Mouse (Mus musculus): ENCODE data around the gene Pacsin2. TPM values are rescaled to one million over a fixed set of nuclear protein-coding genes. Genes with fewer than 3 reads are reported as not detected.

Gene Pacsin2
- polyA plus RNA-seq, 1 experiment = 94.9 TPM

- Histone ChIP-seq H3K4me1 (ENCODE audit: control insufficient read depth, insufficient read depth, low read length) (no peaks in the 10 kb centered on the region), H3K4me3 (replicated peaks; ENCODE audit: insufficient read depth, low read depth, low read length) (no peak overlapping the region), H3K27me3 (ENCODE audit: control insufficient read depth, insufficient read depth, low read length) (no peaks in the 10 kb centered on the region), H3K27ac (ENCODE audit: insufficient read depth, low read length) (no peak overlapping the region)
- TF ChIP-seq POLR2A (IDR thresholded peaks at IDR 0.05; ENCODE audit: borderline replicate concordance, insufficient read depth, low read length) (no peak), CTCF (IDR thresholded peaks at IDR 0.05; ENCODE audit: borderline replicate concordance, insufficient read depth, low read depth, low read length) (no peak)
- WGBS = 63% methylated on average over 9 of the region's 9 CpGs
- DNase-seq = no peak
Observed at GRCm38 (mm10) chr15:83487477-83488115, 23.2 kb upstream of the Pacsin2 start.

GRCm38 (mm10) chr15:83484311-83484710, 19.9 kb upstream of the Pacsin2 start:
- TF ChIP-seq CTCF (IDR thresholded peaks at IDR 0.05; ENCODE audit: borderline replicate concordance, insufficient read depth, low read depth, low read length) (no peak), POLR2A (IDR thresholded peaks at IDR 0.05; ENCODE audit: borderline replicate concordance, insufficient read depth, low read length) (no peak)
- Histone ChIP-seq H3K4me3 (replicated peaks; ENCODE audit: insufficient read depth, low read depth, low read length) (no peak overlapping the region), H3K27ac (ENCODE audit: insufficient read depth, low read length) (no peak overlapping the region), H3K27me3 (ENCODE audit: control insufficient read depth, insufficient read depth, low read length) (no peaks in the 10 kb centered on the region), H3K4me1 (ENCODE audit: control insufficient read depth, insufficient read depth, low read length) (no peaks in the 10 kb centered on the region)
- 88% methylated on average over 10 of the region's 10 CpGs for WGBS
- no peak for DNase-seq

GRCm38 (mm10) chr15:83483482-83483881, 19.1 kb upstream of the Pacsin2 start:
- no peak; the same call in 1 of the 2 replicates for TF ChIP-seq CTCF (IDR thresholded peaks at IDR 0.05; ENCODE audit: borderline replicate concordance, insufficient read depth, low read depth, low read length)
- TF ChIP-seq POLR2A (IDR thresholded peaks at IDR 0.05; ENCODE audit: borderline replicate concordance, insufficient read depth, low read length) = no peak
- Histone ChIP-seq H3K27ac (ENCODE audit: insufficient read depth, low read length) (no peak overlapping the region), H3K4me3 (replicated peaks; ENCODE audit: insufficient read depth, low read depth, low read length) (no peak overlapping the region), H3K27me3 (ENCODE audit: control insufficient read depth, insufficient read depth, low read length) (no peaks in the 10 kb centered on the region), H3K4me1 (ENCODE audit: control insufficient read depth, insufficient read depth, low read length) (no peaks in the 10 kb centered on the region)
- WGBS = 57% methylated on average over 2 of the region's 2 CpGs
- DNase-seq = no peak

GRCm38 (mm10) chr15:83482645-83483224, 18.3 kb upstream of the Pacsin2 start:
- H3K27me3 ChIP-seq (ENCODE audit: control insufficient read depth, insufficient read depth, low read length) = no peaks in the 10 kb centered on the region
- no peak for DNase-seq
- 62% methylated on average over 8 of the region's 8 CpGs for WGBS
- TF ChIP-seq POLR2A (IDR thresholded peaks at IDR 0.05; ENCODE audit: borderline replicate concordance, insufficient read depth, low read length) (no peak), CTCF (IDR thresholded peaks at IDR 0.05; ENCODE audit: borderline replicate concordance, insufficient read depth, low read depth, low read length) (no peak)
- H3K27ac ChIP-seq (ENCODE audit: insufficient read depth, low read length) = no peak overlapping the region
- H3K4me1 ChIP-seq (ENCODE audit: control insufficient read depth, insufficient read depth, low read length) = no peaks in the 10 kb centered on the region
- H3K4me3 ChIP-seq (replicated peaks; ENCODE audit: insufficient read depth, low read depth, low read length) = no peak overlapping the region

- H3K27ac ChIP-seq (ENCODE audit: insufficient read depth, low read length) = no peak overlapping the region
- no peaks in the 10 kb centered on the region for H3K4me1 ChIP-seq (ENCODE audit: control insufficient read depth, insufficient read depth, low read length)
- no peaks in the 10 kb centered on the region for H3K27me3 ChIP-seq (ENCODE audit: control insufficient read depth, insufficient read depth, low read length)
- TF ChIP-seq POLR2A (IDR thresholded peaks at IDR 0.05; ENCODE audit: borderline replicate concordance, insufficient read depth, low read length) = no peak
- TF ChIP-seq CTCF (IDR thresholded peaks at IDR 0.05; ENCODE audit: borderline replicate concordance, insufficient read depth, low read depth, low read length) = no peak
- 64% methylated on average over 10 of the region's 10 CpGs for WGBS
- DNase-seq = no peak
- no peak overlapping the region for H3K4me3 ChIP-seq (replicated peaks; ENCODE audit: insufficient read depth, low read depth, low read length)
Observed at GRCm38 (mm10) chr15:83481236-83481780, 16.9 kb upstream of the Pacsin2 start.

GRCm38 (mm10) chr15:83479818-83480217, 15.4 kb upstream of the Pacsin2 start:
- no peaks in the 10 kb centered on the region for H3K4me1 ChIP-seq (ENCODE audit: control insufficient read depth, insufficient read depth, low read length)
- H3K27me3 ChIP-seq (ENCODE audit: control insufficient read depth, insufficient read depth, low read length) = no peaks in the 10 kb centered on the region
- 86% methylated on average over 4 of the region's 4 CpGs for WGBS
- no peak for TF ChIP-seq POLR2A (IDR thresholded peaks at IDR 0.05; ENCODE audit: borderline replicate concordance, insufficient read depth, low read length)
- no peak for TF ChIP-seq CTCF (IDR thresholded peaks at IDR 0.05; ENCODE audit: borderline replicate concordance, insufficient read depth, low read depth, low read length)
- no peak overlapping the region for H3K27ac ChIP-seq (ENCODE audit: insufficient read depth, low read length)
- DNase-seq = no peak
- no peak overlapping the region for H3K4me3 ChIP-seq (replicated peaks; ENCODE audit: insufficient read depth, low read depth, low read length)

- WGBS = 77% methylated on average over 3 of the region's 3 CpGs
- H3K27ac ChIP-seq (ENCODE audit: insufficient read depth, low read length) = no peak overlapping the region
- no peaks in the 10 kb centered on the region for H3K4me1 ChIP-seq (ENCODE audit: control insufficient read depth, insufficient read depth, low read length)
- H3K27me3 ChIP-seq (ENCODE audit: control insufficient read depth, insufficient read depth, low read length) = no peaks in the 10 kb centered on the region
- TF ChIP-seq POLR2A (IDR thresholded peaks at IDR 0.05; ENCODE audit: borderline replicate concordance, insufficient read depth, low read length) = no peak
- no peak for TF ChIP-seq CTCF (IDR thresholded peaks at IDR 0.05; ENCODE audit: borderline replicate concordance, insufficient read depth, low read depth, low read length)
- H3K4me3 ChIP-seq (replicated peaks; ENCODE audit: insufficient read depth, low read depth, low read length) = no peak overlapping the region
- DNase-seq = no peak
Observed at GRCm38 (mm10) chr15:83478096-83478495, 13.7 kb upstream of the Pacsin2 start.

All from cerebellum, adult 2 months (tissue).